Mouse (Mus musculus) natural killer cell, adult 2 months (primary cell): ENCODE measurements around the gene Cmtm4.

Experiments used
- DNase-seq, 2 experiments: peaks; one replicate each; pipeline ENCODE4 v3.0.0; 2022; ENCODE audit warnings: low spot score in 2 of 2

The Cmtm4 gene

DNA sequence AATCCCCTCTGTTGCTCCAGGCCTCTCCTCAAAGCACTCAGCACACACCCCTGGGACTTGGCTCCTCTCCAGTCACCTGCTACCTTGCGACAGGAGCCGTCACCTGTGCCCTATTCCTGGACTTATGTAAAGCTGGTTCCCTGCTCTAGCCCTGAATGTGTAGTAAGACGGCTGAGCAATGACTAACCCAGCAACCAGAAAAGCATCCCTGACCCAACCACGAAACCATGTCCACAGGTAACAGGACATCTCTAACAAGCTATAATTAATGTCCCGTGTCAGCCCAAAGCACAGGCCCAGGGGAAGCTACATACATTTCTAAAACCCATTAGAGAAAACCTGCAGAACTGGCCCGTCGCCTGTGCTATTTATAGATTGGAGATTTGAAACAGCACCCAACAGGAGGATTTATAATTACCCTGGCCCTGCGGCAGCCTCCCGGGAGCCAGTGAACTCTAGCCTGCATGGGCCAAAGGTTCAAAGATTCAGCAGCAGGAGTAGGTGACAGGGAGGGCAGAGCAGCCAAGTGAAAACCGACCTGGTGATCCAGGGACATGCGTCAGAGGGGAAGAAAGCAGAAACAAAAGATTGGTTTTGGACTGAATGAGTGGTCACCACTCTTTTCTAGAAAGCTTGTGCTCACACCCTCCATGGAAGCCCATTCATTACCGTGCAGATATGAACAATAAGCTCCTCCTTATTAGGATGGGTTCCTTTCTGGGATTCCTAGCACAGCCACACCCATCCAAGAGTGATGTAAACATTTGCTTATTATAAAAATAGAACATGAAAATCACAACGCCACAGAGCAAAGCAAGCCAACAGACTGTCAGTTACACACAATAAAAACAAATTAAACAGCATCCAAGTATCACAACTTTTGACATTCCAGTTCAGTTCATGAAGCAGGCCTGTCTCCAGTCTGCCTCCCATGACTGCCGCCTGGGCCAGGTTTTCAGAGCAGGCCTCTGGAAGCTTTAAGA, 20.5 kb downstream of the Cmtm4 start:
- DNase-seq, result no peak

DNA sequence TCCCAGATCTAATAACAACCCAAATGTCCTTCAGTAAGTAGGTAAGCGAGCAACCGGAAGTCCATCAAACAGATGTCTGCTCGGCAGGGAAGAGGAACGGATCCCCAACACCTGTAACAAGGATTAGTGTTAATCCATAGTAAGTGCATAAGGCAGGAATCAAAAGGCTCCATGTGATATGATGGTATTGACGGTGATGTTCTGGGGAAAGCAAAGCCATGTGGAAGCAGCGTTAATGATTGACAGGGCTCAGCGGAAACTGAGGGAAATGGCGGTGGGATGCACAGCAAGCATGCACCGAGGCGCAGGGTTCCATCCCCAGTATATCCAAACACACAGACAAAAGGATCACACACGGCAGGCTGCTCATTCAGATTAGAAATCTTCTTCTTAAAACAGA, 21.3 kb downstream of the Cmtm4 start:
- no peak for DNase-seq

- no peak for DNase-seq
These were observed 21.8 kb downstream of the Cmtm4 start for GRCm38 (mm10) chr8:104373779-104374178.

GRCm38 (mm10) chr8:104371121-104371520, 24.5 kb downstream of the Cmtm4 start:
- DNase-seq, result no peak

- no peak for DNase-seq
These were observed 25.5 kb downstream of the Cmtm4 start for GRCm38 (mm10) chr8:104370071-104370470.

DNA sequence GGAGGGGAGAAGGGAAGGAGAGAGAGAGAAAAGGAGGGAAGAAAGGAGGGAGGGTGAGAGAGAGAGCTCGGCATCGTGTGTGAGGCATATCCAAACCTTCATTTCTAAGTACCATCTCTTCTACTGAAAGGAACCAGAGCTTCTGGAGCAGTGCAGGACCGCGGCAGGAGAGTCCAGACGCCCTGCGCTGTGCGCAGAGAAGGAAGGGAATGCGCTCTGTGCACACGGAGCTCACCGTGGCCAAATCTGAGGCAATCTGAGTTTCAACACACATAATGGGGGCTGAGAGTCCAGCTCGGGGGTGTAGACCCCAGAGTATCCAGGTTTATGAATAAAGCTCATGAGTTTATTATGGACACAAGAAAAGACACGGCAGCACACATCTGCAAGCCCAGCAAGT, 26.0 kb downstream of the Cmtm4 start:
- no peak for DNase-seq

- DNase-seq, result no peak
These were observed 28.2 kb downstream of the Cmtm4 start for GRCm38 (mm10) chr8:104367398-104367797.

DNA sequence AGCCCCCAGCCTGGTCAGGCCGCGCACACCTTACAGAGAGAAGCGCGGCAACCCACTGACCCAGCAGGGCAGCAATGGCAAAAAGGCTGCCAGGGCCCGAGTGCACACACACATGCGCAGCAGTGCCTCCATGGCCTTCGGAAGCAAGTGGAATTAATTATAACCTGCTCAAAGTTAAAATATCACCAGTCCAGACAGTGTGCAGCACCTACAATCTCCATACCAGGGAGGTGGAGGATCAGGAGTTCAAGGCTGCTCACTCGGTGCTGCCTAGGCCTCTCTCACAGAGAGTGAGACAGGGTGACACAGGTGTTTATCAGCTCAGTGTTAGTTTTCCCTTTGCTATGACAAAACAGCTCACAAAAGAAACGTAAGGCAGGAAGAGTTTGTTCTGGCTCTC, 29.9 kb downstream of the Cmtm4 start:
- no peak for DNase-seq

DNA sequence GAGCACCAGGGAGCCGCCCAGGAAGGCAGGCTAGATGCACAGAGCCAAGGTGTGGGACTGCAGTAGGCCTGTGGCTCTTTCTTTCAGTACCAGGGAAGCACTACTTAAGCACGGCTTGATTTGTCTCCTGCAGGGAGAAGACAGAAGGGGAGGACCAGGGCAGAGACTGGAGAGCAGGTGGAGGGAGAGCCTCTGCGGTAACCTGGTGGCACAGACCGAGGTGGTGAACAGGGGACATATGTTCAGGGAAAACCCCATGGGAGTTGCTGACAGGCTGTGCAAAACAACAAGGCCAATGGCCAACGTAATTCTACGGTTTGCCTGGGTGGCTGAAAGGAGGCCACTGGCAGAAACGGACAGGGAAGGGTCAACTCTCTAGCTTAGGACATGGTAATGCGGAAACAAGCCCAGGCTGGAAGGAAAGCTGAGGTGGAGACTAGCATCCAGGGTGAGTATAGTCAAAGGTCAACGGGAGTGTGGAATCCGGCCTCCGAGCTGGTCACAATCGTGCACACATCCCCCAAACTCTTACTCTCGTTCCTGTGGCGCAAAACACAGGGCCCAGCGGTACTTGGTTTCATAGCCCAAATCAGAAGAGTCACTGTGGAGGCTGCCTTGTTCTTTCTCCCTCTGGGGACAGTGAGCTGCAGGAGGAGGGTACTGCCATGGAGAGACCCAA, 35.7 kb downstream of the Cmtm4 start:
- DNase-seq, result no peak

GRCm38 (mm10) chr8:104358637-104359036, 37.0 kb downstream of the Cmtm4 start:
- no peak for DNase-seq

- no peak for DNase-seq
These were observed 41.1 kb downstream of the Cmtm4 start for GRCm38 (mm10) chr8:104354504-104354903.

DNA sequence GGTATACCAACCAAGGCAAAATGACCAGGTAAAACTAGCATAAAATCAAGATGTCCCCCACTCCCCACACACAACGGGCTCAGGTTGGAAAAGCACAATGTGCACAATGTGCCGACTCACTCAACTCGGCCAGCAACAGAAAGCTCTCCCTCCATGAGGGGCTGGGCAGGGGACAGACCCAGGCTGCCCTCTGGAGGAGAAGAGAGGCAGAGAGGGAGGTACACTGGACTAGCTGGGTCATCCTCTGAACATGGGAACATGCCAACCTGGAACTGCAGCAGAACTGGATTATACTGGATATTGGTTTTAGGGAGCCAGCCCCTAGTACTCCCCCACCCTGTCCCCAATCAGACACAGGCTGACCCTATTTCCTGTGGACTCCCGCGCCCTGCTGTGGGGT, 42.4 kb downstream of the Cmtm4 start:
- DNase-seq, result no peak

DNA sequence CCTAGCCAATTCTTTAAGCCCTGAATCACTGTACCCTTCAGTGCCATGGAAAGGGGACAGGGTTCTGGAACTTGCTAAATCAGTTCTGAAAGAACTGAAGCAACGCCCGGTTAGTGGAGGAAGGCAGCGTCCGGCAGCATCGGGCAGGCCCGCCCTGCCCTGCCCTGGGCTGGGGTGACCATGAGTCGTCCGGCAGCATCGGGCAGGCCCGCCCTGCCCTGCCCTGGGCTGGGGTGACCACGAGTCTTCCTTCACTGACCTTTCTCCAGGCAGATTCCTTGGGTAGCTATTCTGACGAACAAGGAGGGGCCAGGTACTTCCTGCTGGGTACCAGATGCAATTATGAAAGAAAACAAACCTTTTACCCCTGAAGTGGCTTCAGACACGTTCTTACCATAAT, 45.6 kb downstream of the Cmtm4 start:
- DNase-seq, result no peak

DNA sequence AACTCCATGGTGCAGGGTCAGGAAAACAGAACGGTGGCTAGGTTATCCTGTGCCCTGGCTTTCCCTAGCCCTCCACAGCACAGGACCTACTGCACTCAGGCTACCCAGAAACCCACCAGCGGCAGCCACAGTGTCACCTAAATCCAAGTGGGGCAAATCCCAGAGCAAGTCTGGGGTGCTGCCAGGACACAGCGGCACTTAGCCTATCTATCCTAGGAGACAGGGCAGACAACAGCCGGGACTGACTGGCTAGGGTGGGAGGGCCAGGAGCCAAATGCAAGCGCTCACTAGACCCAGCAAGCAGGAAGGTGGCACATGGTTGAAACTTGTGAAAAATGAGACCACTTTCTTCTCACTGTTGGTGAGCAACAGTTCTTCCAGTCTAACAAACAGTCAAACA, 46.6 kb downstream of the Cmtm4 start:
- DNase-seq, result no peak

GRCm38 (mm10) chr8:104346706-104347105, 48.9 kb downstream of the Cmtm4 start:
- no peak for DNase-seq

- DNase-seq, result no peak
These were observed 51.0 kb downstream of the Cmtm4 start for GRCm38 (mm10) chr8:104344622-104345021.

- DNase-seq, result peak; percentile 69 to 77
These were observed 51.6 kb downstream of the Cmtm4 start for GRCm38 (mm10) chr8:104343957-104344356.

GRCm38 (mm10) chr8:104342426-104342825, 53.2 kb downstream of the Cmtm4 start:
- DNase-seq, result no peak

- no peak for DNase-seq
These were observed 53.9 kb downstream of the Cmtm4 start for GRCm38 (mm10) chr8:104341678-104342077.

- DNase-seq, result no peak
These were observed 54.5 kb downstream of the Cmtm4 start for GRCm38 (mm10) chr8:104341106-104341561.

- peak; percentile 68 to 81 for DNase-seq
These were observed 55.1 kb downstream of the Cmtm4 start for GRCm38 (mm10) chr8:104340233-104341105.

DNA sequence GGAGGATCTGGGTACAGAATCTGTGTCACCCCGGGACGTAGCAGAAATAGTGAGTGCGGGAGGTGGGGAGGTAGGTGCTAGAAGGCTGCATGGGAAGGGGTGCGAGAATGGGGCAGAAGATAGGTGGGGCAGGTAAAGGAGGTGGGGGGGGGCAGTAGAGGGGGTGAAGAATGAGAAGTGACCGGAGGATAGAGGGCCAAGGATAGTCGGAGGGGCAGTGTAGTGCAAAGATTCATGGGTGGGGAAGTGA, 55.7 kb downstream of the Cmtm4 start:
- DNase-seq, result no peak
